In the genomic region with DNA sequence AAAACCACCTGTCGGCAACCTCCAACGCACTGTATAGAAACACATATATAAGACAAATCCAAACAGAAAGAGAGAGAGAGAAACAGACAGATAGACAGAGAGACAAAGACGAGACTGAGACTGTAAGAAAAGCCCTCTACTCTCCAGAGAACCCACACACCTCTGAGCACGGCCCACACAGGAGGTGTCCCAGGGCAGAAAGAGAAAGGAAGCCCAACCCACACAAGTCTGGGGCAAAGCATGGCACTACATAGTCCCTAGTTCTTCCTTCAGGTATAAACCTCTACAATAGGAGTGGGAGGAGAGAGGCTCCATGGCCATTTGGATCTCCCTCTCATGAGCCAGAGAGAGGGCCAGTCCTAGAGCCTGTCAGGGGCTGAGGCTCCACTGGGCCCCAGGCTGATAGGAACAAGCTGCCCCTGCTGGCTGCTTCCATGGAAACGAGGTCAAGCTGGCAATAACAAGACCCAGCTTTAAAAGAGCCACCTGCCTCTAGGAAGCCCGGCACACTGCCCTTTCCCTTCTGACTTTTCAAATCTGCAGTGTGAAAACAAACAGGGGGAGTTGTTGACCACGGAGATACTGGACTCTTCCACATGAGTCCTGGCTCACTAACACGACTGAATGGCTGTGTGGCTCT, we compare ENCODE assay signal across 8 mouse cellular contexts.
DNase-seq lines count a peak whose midpoint lies in the region; ATAC-seq lines count a peak whose summit lies in the region.

No protein-coding gene starts in this region.

- no peaks in the 10 kb centered on the region for H3K36me3 ChIP-seq in liver, embryonic 13.5 days

- H3K4me1 ChIP-seq in liver, embryonic 13.5 days (replicated peaks): peaks cover 48% of the 10 kb centered on the region

- H3K9me3 ChIP-seq in liver, embryonic 13.5 days (replicated peaks): no peaks in the 10 kb centered on the region

- ATAC-seq in liver, embryonic 13.5 days (ENCODE audit: low read depth): 0 out of 2 replicates have a peak, but pooled peaks have one; percentile 51
- ATAC-seq in erythroblast, adult 5-6 weeks (replicated peaks; ENCODE audit: low FRiP score, poor library complexity, severe bottlenecking): no peak

- no peaks in the 10 kb centered on the region for H3K27me3 ChIP-seq in liver, embryonic 13.5 days

- no peak overlapping the region for H3K4me3 ChIP-seq in liver, embryonic 13.5 days (replicated peaks)

- H3K27ac ChIP-seq in liver, embryonic 13.5 days: no peak overlapping the region

- 38% methylated on average over 6 of the region's 8 CpGs for WGBS in liver, embryonic 13.5 days (ENCODE audit: insufficient replicate concordance)

- peak; percentile 47 for DNase-seq in adrenal gland, postnatal 10 days
- peak; percentile 90 for DNase-seq in cerebellum, adult 9-11 months
- DNase-seq in gastrocnemius, postnatal 25 days: peak; percentile 57
- peak; percentile 44 for DNase-seq in induced T-regulatory cell, adult 2 months (ENCODE audit: low read depth)
- DNase-seq in liver, embryonic 13.5 days: peak; percentile 13
- DNase-seq in ovary, adult 18-20 months (ENCODE audit: low spot score): peak; percentile 82
- DNase-seq in layer of hippocampus, adult 18-20 months (ENCODE audit: low spot score in 2 of 2): no peak

- no peak overlapping the region for H3K4me2 ChIP-seq in liver, embryonic 13.5 days

- H3K9ac ChIP-seq in liver, embryonic 13.5 days: no peak overlapping the region

Comparison
In these comparisons a context has a peak if more than half of its experiments do, and no peak if none do; other contexts are left out.
1. DNase-seq: peak in adrenal gland, postnatal 10 days (single experiment), cerebellum, adult 9-11 months (single experiment), gastrocnemius, postnatal 25 days (single experiment), induced T-regulatory cell, adult 2 months (single experiment), liver, embryonic 13.5 days (single experiment) and ovary, adult 18-20 months (single experiment); none in layer of hippocampus, adult 18-20 months (0 of 2).